Mouse (Mus musculus) G1E (cell line): ENCODE measurements around the gene Gm13288.

Experiments used
- CTCF ChIP-seq: IDR thresholded peaks from 2 replicates; pipeline ENCODE4 v1.5.1; 2012; ENCODE audit warnings: low read depth, low read length, inconsistent platforms, mixed read lengths
- GATA1 ChIP-seq: IDR thresholded peaks from 2 replicates; pipeline ENCODE4 v1.6.1; 2012; ENCODE audit warnings: borderline replicate concordance, low read length, inconsistent platforms, mixed read lengths
- GATA2 ChIP-seq: IDR thresholded peaks from 2 replicates; pipeline ENCODE4 v1.6.1; 2012; ENCODE audit warnings: low read depth, low read length, inconsistent platforms, borderline replicate concordance
- POLR2AphosphoS5 ChIP-seq: IDR thresholded peaks from 2 replicates; pipeline ENCODE4 v1.6.1; 2012; ENCODE audit warnings: low read depth, low read length, inconsistent platforms; ENCODE audit not compliant: insufficient replicate concordance
- TAL1 ChIP-seq: conservative IDR thresholded peaks from 2 replicates; pipeline ENCODE4 v1.6.1; 2012; ENCODE audit warnings: low read depth, low read length, inconsistent platforms, mixed read lengths

GRCm38 (mm10) chr4:88851026-88851763 lies 45.9 kb downstream of the Gm13288 start:
- TF ChIP-seq CTCF: no peak
- no peak for TF ChIP-seq GATA1
- TF ChIP-seq GATA2: no peak
- no peak for TF ChIP-seq TAL1
- TF ChIP-seq POLR2AphosphoS5: no peak
